Mouse (Mus musculus): ENCODE measurements at regions not wholly inside any gene's neighbourhood (a gene's known extent, or its start where the extent isn't known, plus 50 kb on each side); places are given as distances from the start of the nearest gene placed in this dataset.

DNA sequence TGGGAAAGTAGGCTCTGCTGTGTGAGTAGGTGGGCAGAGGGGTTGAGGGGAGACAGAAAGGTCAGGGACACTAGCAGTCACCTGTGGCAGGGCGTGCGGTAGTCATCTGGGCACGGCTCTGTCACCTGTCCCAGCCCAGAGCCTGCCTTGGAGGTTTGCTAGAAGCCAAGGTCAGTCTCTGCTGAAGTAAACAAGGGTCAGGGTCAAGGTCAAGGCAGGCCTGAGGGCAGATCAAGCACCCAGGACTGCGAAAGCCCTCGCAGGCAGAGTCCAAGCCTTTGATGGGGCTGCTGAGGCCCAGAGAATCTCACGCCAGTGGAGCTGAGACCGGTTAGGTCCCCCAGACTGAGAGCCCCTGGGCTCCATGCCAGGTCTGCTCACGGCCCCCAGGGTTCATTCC lies 87.2 kb upstream of the Runx3 start:
- DNase-seq (ENCODE audit: low spot score in 2 of 2) = no peak

DNA sequence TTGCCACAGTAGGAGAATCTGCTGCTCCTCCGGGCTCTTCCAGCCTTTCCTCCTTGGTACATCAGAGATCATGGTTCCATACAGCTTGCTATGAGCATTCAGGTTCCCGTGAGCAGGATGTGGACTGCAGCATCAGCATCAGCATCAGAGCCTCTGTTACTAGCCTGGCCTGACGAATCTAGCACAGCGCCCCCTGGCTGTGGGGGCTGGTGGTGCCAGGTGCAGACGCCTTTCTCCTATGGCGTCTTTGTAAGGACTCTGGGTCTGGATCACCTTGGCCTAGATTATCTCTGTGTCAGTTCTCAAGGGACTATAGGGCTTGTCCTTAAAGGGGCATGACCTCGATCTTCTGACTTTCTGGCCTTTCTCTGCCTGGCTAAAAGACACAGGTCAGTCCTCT lies 86.0 kb upstream of the Runx3 start:
- DNase-seq (ENCODE audit: low spot score in 2 of 2) = peak; percentile 18 to 33

DNA sequence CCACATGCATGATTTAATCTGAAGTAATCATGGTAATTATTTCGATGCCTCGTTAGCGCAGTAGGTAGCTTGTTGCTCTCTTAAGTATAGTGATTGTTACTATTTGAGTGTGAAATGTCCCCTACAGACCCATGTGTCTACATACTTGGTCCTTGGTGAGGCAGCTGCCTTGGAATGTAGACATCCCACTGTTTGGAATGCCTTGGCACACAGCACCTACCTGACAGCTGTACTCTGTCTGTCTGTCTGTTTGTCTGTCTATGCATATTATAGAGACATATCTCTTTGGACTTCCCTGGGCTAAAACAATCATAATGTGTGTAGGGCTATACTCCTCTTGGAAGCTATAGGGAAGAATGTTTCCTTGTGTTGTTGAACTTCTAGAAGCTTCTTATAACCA lies 83.7 kb upstream of the Runx3 start:
- no peak for DNase-seq (ENCODE audit: low spot score in 2 of 2)

DNA sequence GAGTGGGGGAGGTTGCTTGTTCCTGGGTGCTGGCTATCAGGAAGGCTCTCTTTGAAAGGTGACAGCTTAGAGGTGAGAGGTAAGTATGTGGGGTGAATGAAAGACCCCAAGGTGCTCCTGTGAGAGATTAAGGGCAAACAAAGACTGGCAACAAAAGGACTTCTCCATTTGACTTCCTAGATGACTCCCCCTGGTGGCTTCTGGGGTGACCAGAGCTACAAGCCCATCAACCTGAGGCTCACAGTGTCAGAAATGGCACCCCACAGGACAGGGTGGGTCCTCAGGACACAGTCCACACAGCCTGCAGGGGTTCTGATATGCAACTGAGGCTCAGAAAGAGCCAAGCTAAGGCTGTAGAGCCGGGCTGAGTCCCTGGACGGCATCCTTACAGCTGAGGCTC lies 81.2 kb upstream of the Runx3 start:
- no peak for DNase-seq (ENCODE audit: low spot score in 2 of 2)

DNA sequence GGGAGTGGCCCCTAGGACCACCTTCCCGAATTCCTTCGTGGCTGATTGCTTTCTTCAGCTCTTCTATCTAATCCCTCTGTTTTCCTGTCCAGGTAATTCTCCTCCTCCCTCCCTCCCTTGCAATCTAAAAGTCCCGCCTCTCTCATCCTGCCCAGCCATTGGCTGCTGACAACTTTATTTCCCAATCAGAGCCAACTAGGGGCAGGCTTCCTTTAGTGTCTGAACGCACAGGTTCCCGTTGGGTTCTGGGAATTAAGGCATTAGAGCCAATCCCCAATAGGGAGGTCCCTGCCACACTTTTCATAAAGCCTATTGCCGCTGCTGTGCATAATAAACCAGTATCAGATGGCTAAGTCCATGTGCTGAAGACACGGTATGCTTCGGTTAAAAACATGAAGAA lies 78.5 kb upstream of the Runx3 start:
- no peak for DNase-seq (ENCODE audit: low spot score in 2 of 2)

DNA sequence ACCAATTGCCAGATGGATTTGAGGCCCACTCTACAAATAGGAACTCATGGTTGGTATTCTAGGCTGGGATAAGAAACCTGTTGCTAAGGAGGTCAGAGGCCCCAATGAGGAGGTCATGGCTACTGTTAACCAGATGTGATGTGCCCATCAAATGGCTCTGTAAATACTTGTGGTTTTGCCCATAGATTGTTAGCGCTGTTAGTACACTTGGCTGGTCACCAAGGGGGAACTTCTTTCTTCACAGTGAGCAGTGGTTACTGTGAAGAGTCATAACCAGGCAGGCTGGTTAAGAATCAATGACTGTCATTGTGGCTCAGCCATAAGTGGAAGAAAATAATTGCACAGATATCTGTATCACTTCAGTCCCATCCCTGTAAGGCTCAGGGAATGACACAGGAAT lies 78.0 kb upstream of the Runx3 start:
- DNase-seq (ENCODE audit: low spot score in 2 of 2) = no peak

DNA sequence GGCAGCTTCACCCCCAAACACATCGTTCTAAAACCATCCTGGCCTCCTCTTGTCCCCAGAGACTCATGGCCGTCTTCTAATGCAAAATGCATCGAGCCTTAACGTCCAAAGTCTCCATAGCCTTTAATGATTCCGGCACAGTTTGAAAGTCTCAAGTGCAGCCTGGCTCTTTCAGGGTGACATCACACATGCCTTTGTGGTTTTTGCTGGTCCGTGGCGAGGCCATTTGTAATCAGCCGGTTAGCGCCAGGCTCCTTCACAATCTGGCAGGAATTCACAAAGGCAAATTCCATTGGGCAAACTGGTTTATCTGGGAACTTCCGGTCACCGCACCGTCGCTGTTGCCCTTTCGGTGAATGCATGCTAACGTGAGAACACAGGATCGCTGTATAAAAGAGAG lies 75.4 kb upstream of the Runx3 start:
- DNase-seq (ENCODE audit: low spot score in 2 of 2) = no peak

DNA sequence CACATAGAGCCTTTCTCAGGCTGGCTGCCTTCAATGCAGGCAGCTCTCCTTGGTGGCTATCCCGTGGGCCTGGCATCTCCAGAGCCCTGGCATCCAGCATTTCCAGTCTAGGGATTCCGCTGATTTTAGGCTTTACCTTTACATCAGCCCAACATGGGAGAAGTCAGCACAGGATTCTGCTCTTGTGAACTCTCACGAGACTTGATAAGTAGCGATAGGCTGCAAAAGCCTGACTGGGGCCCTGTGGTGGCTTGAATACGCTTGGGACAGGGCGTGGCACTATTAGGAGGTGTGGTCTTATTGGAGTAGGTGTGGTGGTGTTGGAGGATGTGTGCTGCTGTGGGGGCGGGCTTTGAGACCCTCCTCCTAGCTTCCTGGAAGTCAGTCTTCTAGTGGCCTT lies 73.8 kb upstream of the Runx3 start:
- no peak for DNase-seq (ENCODE audit: low spot score in 2 of 2)

DNA sequence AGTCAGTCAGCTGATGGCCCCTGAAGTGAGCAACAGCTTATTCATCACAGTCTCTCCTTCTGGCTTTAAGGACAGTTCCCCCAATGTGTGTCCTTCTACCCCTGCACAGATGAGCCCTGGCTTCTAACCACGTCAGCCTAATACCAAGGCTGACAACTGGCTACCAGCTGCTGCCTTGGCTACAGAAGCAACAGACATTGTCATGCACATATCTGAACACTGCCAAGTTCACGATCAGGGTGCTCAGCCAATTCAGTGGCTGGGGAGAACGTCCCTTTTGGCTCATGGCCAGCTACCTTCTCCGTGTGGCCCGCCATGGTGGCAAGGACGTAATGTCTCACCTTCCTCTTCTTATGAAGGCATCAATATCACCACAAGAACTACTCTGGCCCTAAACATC lies 73.2 kb upstream of the Runx3 start:
- DNase-seq (ENCODE audit: low spot score in 2 of 2) = no peak

DNA sequence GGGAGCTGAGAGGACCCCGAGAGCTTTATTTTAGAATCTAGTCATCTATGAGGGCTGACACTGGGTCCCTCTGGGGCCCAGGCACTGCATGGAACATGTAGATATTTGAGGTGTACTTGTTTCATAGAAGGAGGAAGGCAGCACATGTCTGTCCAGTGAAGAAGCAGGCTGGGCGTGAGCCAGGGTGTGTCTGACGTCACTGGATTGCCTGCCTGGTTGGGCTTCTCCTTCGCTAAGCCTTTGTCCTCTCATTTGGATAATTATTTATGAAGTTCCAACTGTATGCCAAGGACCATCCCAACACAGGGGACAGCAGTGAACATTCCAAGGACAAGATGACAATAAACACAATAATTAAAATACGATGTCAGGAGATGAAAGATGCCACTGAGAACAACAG lies 72.7 kb upstream of the Runx3 start:
- DNase-seq (ENCODE audit: low spot score in 2 of 2) = no peak

DNA sequence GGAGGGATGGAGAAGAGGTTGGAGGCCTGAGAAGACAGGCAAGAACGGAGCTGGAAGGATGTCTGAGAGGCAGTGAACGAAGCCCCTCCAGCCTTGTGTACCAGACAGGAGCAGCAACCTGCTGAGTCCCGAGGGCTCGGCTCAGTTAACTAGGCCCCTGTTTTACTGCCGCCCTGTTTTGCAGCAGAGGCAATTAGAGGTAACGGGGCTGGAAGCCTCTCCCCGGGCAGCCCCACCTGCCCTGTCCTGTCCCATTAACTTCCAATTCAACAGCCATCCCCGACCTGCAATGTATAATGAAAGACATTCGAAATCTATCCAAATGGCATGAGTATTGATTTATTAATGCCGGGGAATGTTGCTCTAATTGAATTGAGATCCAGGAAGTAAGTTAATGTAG lies 70.5 kb upstream of the Runx3 start:
- DNase-seq (ENCODE audit: low spot score in 2 of 2) = no peak

DNA sequence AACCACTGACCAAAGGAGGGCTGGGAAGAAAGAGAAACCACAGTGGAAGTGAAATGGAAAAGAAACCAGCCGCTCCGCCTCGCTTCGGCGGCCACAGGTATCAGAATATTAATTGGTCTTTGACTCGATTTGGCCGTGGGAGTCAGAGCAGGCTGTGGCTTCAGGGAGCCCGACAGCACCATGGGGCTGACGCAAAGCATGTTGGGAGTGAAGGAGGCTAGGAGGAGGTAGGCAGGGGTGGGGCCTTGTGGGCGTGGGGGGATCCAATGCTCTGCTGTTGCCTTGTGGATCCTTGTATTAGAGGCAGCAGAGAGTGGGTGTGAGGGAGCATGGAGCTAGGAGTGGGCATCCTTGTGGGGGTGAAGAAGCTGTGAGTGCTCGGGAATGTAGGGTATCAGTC lies 69.0 kb upstream of the Runx3 start:
- DNase-seq (ENCODE audit: low spot score in 2 of 2) = no peak

DNA sequence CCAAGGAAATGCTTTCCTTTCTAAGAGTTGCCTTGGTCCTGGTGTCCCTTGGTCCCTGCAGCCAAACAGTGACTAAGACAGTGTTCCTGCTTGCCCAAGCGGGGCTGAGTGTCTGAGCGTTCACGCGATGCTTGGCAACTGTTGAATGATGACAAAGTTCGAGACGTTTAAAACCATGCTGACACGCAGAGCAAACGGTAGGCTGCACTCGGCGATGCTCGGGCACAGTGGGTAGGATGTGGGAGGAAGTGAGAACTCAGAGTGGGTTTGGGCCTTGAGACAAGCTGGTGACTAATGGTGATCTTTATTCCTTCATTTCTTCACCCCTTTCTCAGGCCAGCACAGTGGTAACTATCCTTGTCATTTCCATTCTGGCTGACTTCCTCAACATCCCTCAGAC lies 66.9 kb upstream of the Runx3 start:
- no peak for DNase-seq (ENCODE audit: low spot score in 2 of 2)

DNA sequence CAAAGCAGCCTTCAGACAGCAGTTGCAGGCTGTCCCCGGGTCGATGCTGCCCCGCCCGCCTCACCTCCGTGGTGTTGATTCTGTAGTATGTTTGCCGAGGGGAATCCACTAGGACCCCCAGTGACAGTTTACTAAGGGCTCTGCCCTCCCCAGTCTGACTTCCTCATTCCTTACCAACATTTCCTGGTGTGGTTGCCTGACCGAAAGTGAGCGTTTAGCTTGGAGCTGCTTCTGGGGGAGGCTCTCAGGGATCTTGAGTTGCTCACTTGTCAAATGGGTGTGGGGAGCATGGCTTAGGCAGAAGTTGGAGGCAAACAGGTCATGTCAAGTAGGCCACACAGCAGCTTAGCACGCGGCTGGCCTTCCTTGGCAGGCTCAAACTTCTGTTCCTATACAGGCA lies 66.1 kb upstream of the Runx3 start:
- no peak for DNase-seq (ENCODE audit: low spot score in 2 of 2)

DNA sequence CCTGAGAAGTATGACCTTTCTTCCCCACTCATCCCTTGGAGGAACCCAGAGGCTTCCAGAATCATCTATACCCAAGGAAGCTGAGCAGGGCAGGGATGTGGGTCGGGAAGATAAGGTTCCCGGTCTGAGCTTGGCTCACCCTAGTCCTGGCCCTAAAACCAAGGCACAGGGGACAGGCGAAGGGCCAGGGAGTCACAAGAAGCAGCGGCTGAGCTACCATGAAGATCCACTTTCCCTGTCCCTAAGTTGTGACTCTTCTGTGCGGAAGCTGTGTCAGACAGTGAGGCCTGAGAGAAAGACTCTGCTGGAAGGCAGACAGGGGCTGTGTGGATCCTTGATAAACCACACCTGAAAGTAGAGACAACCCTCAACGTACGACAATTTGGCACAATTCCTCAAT lies 64.1 kb upstream of the Runx3 start:
- no peak for DNase-seq (ENCODE audit: low spot score in 2 of 2)

DNA sequence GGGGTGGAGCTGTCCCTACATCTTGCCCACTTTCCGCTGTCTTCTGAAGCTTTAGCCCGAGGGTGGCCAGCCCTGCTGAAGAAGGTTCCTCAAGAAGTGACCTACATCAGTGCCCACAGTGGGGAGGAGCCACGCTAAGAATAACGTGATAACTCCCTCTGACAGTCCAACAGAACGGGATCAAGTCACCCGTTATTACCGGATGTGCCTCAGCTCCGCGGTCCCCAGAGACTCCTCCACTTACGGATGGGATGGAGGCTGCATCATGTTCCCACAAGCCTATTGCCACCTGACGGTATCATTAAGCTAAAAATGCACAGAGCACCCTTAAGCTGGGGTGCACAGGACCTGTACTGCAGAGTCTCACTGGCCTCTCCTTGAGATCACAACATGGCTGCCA lies 63.2 kb upstream of the Runx3 start:
- DNase-seq (ENCODE audit: low spot score in 2 of 2) = no peak

DNA sequence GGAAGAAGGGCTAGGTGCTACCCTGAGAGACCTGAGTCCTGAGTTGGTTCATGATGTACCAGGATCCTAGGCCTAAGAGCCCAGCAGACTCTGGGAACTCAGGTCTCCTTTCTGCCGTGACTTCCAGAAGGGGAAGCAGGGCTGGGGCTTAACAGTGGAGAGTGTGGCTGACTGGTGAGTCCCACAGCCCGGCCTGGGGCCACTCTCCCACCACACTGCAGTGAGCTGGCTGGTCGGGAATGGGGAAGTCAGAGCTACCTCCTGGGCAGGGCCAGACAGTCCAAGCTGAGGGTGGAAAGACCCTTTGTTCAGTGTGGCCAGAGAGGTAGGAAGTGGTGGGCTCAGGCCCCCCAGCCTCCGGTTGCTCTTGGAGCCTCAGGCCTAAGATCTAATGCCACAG lies 61.6 kb upstream of the Runx3 start:
- DNase-seq (ENCODE audit: low spot score in 2 of 2) = no peak

DNA sequence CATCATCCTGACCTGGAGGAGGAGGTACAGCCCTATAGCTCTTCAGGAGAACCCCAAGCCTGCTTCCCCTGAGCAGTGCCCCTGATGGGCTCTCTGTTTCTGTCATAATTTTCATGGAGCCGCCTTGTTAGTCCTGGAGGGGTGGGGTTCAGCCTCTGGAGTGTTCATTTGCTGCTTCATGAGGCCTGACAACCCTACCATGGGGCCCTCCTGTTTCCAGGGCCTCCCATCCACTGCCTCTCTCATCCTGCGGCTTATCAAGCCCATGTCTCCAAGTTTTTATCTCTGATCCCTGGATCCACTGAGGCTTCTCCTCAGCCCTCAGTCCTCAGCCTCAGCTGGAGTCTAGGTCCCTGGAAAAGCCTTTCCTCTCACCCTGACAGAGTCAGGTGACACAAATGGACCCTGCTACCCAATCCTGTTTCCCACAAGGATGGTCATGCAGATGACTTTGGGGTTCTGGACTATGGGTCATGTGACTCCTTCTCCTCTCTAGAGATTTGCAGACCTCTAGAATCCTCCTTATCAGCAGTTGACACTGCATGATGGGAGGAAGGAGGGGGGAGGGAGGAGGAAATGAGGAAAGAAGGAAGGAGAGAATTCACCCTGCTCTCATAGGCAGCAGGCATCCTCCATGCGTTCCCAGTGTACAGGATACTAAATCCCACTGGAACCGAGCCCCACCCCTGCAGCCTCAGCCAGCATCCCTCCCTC lies 59.3 kb upstream of the Runx3 start:
- no peak for DNase-seq (ENCODE audit: low spot score in 2 of 2)

DNA sequence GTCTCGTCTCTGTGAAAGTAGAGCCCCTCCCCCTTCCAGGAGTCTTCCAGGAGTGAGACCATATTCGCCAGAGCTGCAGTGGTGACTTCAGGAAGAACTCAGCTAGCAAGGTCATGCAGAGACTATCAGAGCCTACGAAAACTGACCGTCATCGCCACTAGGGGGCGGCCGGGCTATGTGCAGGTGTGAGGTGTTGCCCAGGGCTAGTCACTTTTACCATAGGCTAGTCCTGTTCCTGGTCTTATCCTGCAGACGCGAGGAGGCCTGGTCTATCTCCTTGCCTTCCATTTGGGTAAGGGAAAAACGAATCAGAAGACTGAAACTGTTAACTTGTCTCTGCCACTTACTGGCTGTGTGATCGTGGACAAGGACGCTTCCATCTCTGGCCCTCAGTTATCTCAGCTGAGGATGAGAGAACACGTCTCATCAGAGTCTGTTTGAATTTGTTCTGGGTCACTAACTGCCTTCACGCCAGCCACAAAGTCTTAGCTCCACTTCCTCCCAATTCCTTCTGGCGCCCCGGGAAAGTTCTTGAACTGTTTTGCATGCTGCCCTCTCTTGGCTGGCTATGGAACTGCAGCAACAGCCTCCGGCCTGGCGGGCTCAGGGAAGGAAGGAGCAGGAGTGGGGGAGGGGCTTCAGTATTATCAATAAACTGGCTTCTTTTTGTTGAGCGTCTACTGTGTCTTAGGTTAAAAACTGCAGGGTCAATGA lies 53.5 kb upstream of the Runx3 start:
- peak; percentile 59 to 75 for DNase-seq (ENCODE audit: low spot score in 2 of 2)

DNA sequence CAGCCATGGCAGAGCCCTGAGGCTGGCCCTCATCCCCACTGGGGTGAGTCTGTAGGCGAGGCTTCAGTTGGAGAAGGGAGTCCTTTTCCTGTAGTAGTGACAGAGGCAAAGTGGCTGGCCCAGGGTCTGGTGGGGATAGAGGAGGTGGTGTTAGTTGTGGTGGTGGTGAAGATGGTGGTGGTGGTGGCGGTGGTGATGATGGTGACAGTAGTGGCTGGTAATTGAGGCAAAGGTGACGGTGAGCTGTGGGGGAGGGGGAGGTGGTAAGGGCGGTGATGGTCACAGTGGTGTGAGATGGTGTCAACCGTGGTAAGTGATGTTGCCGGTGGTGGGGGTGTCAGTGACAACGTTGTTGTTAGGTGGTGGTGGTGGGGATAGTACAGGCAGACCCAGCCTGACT lies 52.6 kb upstream of the Runx3 start:
- DNase-seq (ENCODE audit: low spot score in 2 of 2) = no peak

DNA sequence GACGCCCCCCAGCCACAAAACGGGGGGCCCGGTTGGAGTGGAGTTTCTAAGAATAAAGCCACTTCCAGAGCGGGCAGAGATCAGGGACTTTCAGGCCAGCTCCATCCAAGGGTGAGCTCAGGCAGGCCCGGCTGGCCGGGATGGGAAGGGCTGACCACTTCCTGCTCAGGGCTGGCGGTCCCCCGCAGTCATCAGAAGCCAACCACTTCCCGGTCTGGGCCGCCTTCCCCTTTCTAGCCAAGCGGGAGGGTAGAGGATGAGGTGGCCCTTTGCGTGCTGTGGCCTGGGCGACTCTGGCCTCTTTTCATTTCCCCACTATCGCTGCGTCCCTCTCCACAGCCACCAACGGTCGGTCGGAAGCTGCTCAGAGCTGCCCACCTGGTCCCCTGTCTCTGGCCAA lies 50.6 kb upstream of the Runx3 start:
- no peak for DNase-seq (ENCODE audit: low spot score in 2 of 2)
